ENCODE assay signal across 8 mouse cellular contexts in genomic region chr4:149735624-149736250, GRCm38 (mm10). TPM values are rescaled to one million over a fixed set of nuclear protein-coding genes. Genes with fewer than 3 reads are reported as not detected.
DNase-seq lines count a peak whose midpoint lies in the region; ATAC-seq and TF ChIP-seq lines count a peak whose summit lies in the region.
"Had no signal": no experiment of that assay in that cellular context is flagged by ENCODE, and none has a peak within 500 bp of the region (broad histone marks: within the 10 kb centered on the region; RNA-seq: fewer than 3 reads in every experiment).

No protein-coding gene starts in this region.

- WGBS in intestine, embryonic 14.5 days = 70% methylated on average over 5 of the region's 5 CpGs
- 76% methylated on average over 5 of the region's 5 CpGs for WGBS in intestine, postnatal 0 days
- WGBS in midbrain, embryonic 15.5 days = 74% methylated on average over 5 of the region's 5 CpGs
- 60% methylated on average over 5 of the region's 5 CpGs for WGBS in lung, postnatal 0 days

- no peaks in the 10 kb centered on the region for H3K9me3 ChIP-seq in intestine, embryonic 14.5 days (ENCODE audit: control insufficient read depth, low read length)
- no peaks in the 10 kb centered on the region for H3K9me3 ChIP-seq in intestine, postnatal 0 days (ENCODE audit: control insufficient read depth)
- H3K9me3 ChIP-seq in midbrain, embryonic 15.5 days = no peaks in the 10 kb centered on the region
- H3K9me3 ChIP-seq in lung, postnatal 0 days (ENCODE audit: low read length) = no peaks in the 10 kb centered on the region

- peak overlapping the region; percentile 96; the same call in 1 of the 2 replicates for H3K4me2 ChIP-seq in intestine, embryonic 14.5 days (ENCODE audit: low read length)
- no peak overlapping the region for H3K4me2 ChIP-seq in intestine, postnatal 0 days (replicated peaks; ENCODE audit: low read depth)
- H3K4me2 ChIP-seq in midbrain, embryonic 15.5 days = peak overlapping the region; percentile 91
- H3K4me2 ChIP-seq in lung, postnatal 0 days (replicated peaks; ENCODE audit: low read depth, low read length) = no peak overlapping the region

- peaks cover 34% of the 10 kb centered on the region for H3K4me1 ChIP-seq in intestine, embryonic 14.5 days (replicated peaks; ENCODE audit: control insufficient read depth, insufficient read depth, low read length)
- peaks cover 8% of the 10 kb centered on the region; the same call in 1 of the 2 replicates for H3K4me1 ChIP-seq in intestine, postnatal 0 days (replicated peaks; ENCODE audit: control insufficient read depth, insufficient read depth, low read length)
- H3K4me1 ChIP-seq in cortical plate, adult 2 months (ENCODE audit: control insufficient read depth, insufficient read depth, low read length) = peaks cover 18% of the 10 kb centered on the region
- H3K4me1 ChIP-seq in midbrain, embryonic 15.5 days = peaks cover 55% of the 10 kb centered on the region
- peaks cover 7% of the 10 kb centered on the region; the same call in 1 of the 2 replicates for H3K4me1 ChIP-seq in lung, postnatal 0 days (ENCODE audit: insufficient read depth, low read depth, low read length)

- no peak for DNase-seq in intestine, embryonic 14.5 days (ENCODE audit: low spot score)
- peak; percentile 24 for DNase-seq in heart, postnatal 4 days
- DNase-seq in natural killer cell, adult 2 months (ENCODE audit: low spot score in 2 of 2) = no peak
- no peak for DNase-seq in lung, postnatal 0 days (ENCODE audit: low spot score)
- DNase-seq: layer of hippocampus, postnatal 36 days had no signal

- no peak for TF ChIP-seq CTCF in intestine, postnatal 0 days (IDR thresholded peaks at IDR 0.05; ENCODE audit: low read depth)
- TF ChIP-seq CTCF in cortical plate, adult 2 months (IDR thresholded peaks at IDR 0.05; ENCODE audit: extremely low read depth, insufficient read depth, low read length) = no peak
- TF ChIP-seq CTCF in lung, postnatal 0 days (IDR thresholded peaks at IDR 0.05) = no peak

- no peak for TF ChIP-seq POLR2A in cortical plate, adult 2 months (IDR thresholded peaks at IDR 0.05; ENCODE audit: extremely low read depth, insufficient read depth, low read length)

- peaks cover 12% of the 10 kb centered on the region for H3K36me3 ChIP-seq in intestine, embryonic 14.5 days (ENCODE audit: control insufficient read depth, insufficient read depth, low read length)
- H3K36me3 ChIP-seq in intestine, postnatal 0 days (ENCODE audit: control insufficient read depth, insufficient read depth) = peaks cover 8% of the 10 kb centered on the region; the same call in 1 of the 2 replicates
- H3K36me3 ChIP-seq in midbrain, embryonic 15.5 days (replicated peaks) = no peaks in the 10 kb centered on the region
- no peaks in the 10 kb centered on the region for H3K36me3 ChIP-seq in lung, postnatal 0 days (ENCODE audit: insufficient read depth, low read length)

- no peak for TF ChIP-seq EP300 in lung, postnatal 0 days (IDR thresholded peaks at IDR 0.05)

- H3K27ac ChIP-seq in intestine, embryonic 14.5 days (ENCODE audit: low read depth) = no peak overlapping the region
- no peak overlapping the region for H3K27ac ChIP-seq in intestine, postnatal 0 days (ENCODE audit: low read depth, low read length)
- H3K27ac ChIP-seq in cortical plate, adult 2 months (ENCODE audit: insufficient read depth, low read length) = no peak overlapping the region
- no peak overlapping the region for H3K27ac ChIP-seq in midbrain, embryonic 15.5 days
- no peak overlapping the region for H3K27ac ChIP-seq in lung, postnatal 0 days (ENCODE audit: low read length)

- no peak overlapping the region for H3K4me3 ChIP-seq in intestine, embryonic 14.5 days (ENCODE audit: low read depth, low read length)
- no peak overlapping the region for H3K4me3 ChIP-seq in intestine, postnatal 0 days (ENCODE audit: low read depth, low read length)
- peak overlapping the region; percentile 59; the same call in 1 of the 2 replicates for H3K4me3 ChIP-seq in cortical plate, adult 2 months (ENCODE audit: insufficient read depth, low read length)
- H3K4me3 ChIP-seq in midbrain, embryonic 15.5 days = no peak overlapping the region
- H3K4me3 ChIP-seq in lung, postnatal 0 days (ENCODE audit: low read depth, low read length) = no peak overlapping the region

- no peak for ATAC-seq in intestine, embryonic 14.5 days (replicated peaks; ENCODE audit: low FRiP score, low TSS enrichment, low read depth)
- no peak for ATAC-seq in intestine, postnatal 0 days
- ATAC-seq in midbrain, embryonic 15.5 days (replicated peaks) = no peak
- ATAC-seq in lung, postnatal 0 days = no peak

- H3K27me3 ChIP-seq in intestine, embryonic 14.5 days (replicated peaks; ENCODE audit: control insufficient read depth, insufficient read depth, low read length) = no peaks in the 10 kb centered on the region
- no peaks in the 10 kb centered on the region for H3K27me3 ChIP-seq in intestine, postnatal 0 days (replicated peaks; ENCODE audit: control insufficient read depth, insufficient read depth, low read length)
- no peaks in the 10 kb centered on the region for H3K27me3 ChIP-seq in midbrain, embryonic 15.5 days (replicated peaks)
- no peaks in the 10 kb centered on the region for H3K27me3 ChIP-seq in lung, postnatal 0 days (replicated peaks; ENCODE audit: insufficient read depth, low read length)

- H3K9ac ChIP-seq in intestine, embryonic 14.5 days (ENCODE audit: low read length) = no peak overlapping the region
- H3K9ac ChIP-seq in intestine, postnatal 0 days (ENCODE audit: low read depth, low read length) = no peak overlapping the region
- H3K9ac ChIP-seq in midbrain, embryonic 15.5 days = 0 out of 2 replicates have a peak overlapping the region, but pooled peaks have one; percentile 14
- H3K9ac ChIP-seq in lung, postnatal 0 days (replicated peaks; ENCODE audit: low read depth) = no peak overlapping the region

RNA-seq across cellular contexts. Expression of gene Tmem201, which starts 2.1 kb away (rescaled TPM):
- 22.2 and 22.9 TPM in 2 replicates for polyA plus RNA-seq in intestine, embryonic 14.5 days (2014; fragmentation: Nextera tagmentation; extraction: Ambion mirVana)
- polyA plus RNA-seq in intestine, postnatal 0 days (2015; fragmentation: Nextera tagmentation; extraction: Ambion mirVana) = 8.7 and 9.6 TPM in 2 replicates
- polyA plus RNA-seq in cortical plate, adult 2 months (2012; rRNA removed) = 75.0 and 75.9 TPM in 2 replicates
- total RNA-seq in heart, postnatal 4 days (2021) = 10 to 100 TPM; 87.5 to 96.8 TPM
- polyA plus RNA-seq in midbrain, embryonic 15.5 days (2015; fragmentation: Nextera tagmentation; extraction: Ambion mirVana) = 51.1 and 51.4 TPM in 2 replicates
- polyA plus RNA-seq in lung, postnatal 0 days (2015; fragmentation: Nextera tagmentation; extraction: Ambion mirVana) = 8.2 and 9.4 TPM in 2 replicates

RNA-seq across cellular contexts. Expression of gene Pik3cd, which starts 33.4 kb away (rescaled TPM):
- polyA plus RNA-seq in intestine, embryonic 14.5 days (2014; fragmentation: Nextera tagmentation; extraction: Ambion mirVana) = 5.2 and 5.8 TPM in 2 replicates
- 2.5 TPM in 2 replicates for polyA plus RNA-seq in intestine, postnatal 0 days (2015; fragmentation: Nextera tagmentation; extraction: Ambion mirVana)
- polyA plus RNA-seq in cortical plate, adult 2 months (2012; rRNA removed) = 13.2 and 15.7 TPM in 2 replicates
- total RNA-seq in heart, postnatal 4 days (2021) = 1 to 10 TPM; 3.1 to 4.5 TPM
- polyA plus RNA-seq in midbrain, embryonic 15.5 days (2015; fragmentation: Nextera tagmentation; extraction: Ambion mirVana) = 14.0 and 15.5 TPM in 2 replicates
- polyA plus RNA-seq in lung, postnatal 0 days (2015; fragmentation: Nextera tagmentation; extraction: Ambion mirVana) = 3.8 and 4.0 TPM in 2 replicates

RNA-seq across cellular contexts. Expression of gene Slc25a33, which starts 38.3 kb away (rescaled TPM):
- polyA plus RNA-seq in intestine, embryonic 14.5 days (2014; fragmentation: Nextera tagmentation; extraction: Ambion mirVana) = 11.6 and 12.8 TPM in 2 replicates
- polyA plus RNA-seq in intestine, postnatal 0 days (2015; fragmentation: Nextera tagmentation; extraction: Ambion mirVana) = 8.3 and 8.4 TPM in 2 replicates
- 43.7 and 43.9 TPM in 2 replicates for polyA plus RNA-seq in cortical plate, adult 2 months (2012; rRNA removed)
- 1 to 10 TPM; 8.8 to 9.5 TPM for total RNA-seq in heart, postnatal 4 days (2021)
- 26.6 and 27.4 TPM in 2 replicates for polyA plus RNA-seq in midbrain, embryonic 15.5 days (2015; fragmentation: Nextera tagmentation; extraction: Ambion mirVana)
- 7.4 and 8.6 TPM in 2 replicates for polyA plus RNA-seq in lung, postnatal 0 days (2015; fragmentation: Nextera tagmentation; extraction: Ambion mirVana)

Comparison
In these comparisons a context has a peak if more than half of its experiments do, and no peak if none do; other contexts are left out.
1. H3K4me2 ChIP-seq: peak in intestine, embryonic 14.5 days (single experiment) and midbrain, embryonic 15.5 days (single experiment); none in intestine, postnatal 0 days (single experiment) and lung, postnatal 0 days (single experiment).